Mouse (Mus musculus) CH12.LX (cell line): ENCODE measurements around the gene Mical3. TPM values are rescaled to one million over a fixed set of nuclear protein-coding genes. Genes with fewer than 3 reads are reported as not detected.

Source experiments
- DNase-seq: peaks from one replicate; pipeline ENCODE4 v3.0.0-alpha.2; 2013; ENCODE audit errors: extremely low read depth
- H3K27ac ChIP-seq: 2 replicates; pipeline ENCODE4 v1.5.1; 2012; ENCODE audit warnings: low read depth, mild to moderate bottlenecking, control low read depth, moderate library complexity; ENCODE audit not compliant: insufficient read depth
- H3K27me3 ChIP-seq: replicated peaks from 2 replicates; pipeline ENCODE3; 2012; ENCODE audit warnings: inconsistent platforms
- H3K36me3 ChIP-seq, 2 experiments: replicated peaks in 1 of 2; 2 replicates each; pipeline versions ENCODE3 to v1.6.1; 2012; ENCODE audit warnings: inconsistent platforms in 1 of 2, low read length in 1 of 2, mild to moderate bottlenecking in 1 of 2, mixed read lengths in 1 of 2, moderate library complexity in 1 of 2; ENCODE audit not compliant: control insufficient read depth in 1 of 2, insufficient read depth in 1 of 2
- H3K4me1 ChIP-seq, 2 experiments: 2 replicates each; pipeline ENCODE4 v1.6.1; 2012; ENCODE audit warnings: inconsistent platforms in 1 of 2, moderate library complexity in 1 of 2; ENCODE audit not compliant: insufficient read depth in 2 of 2, control insufficient read depth in 1 of 2
- H3K4me2 ChIP-seq: 2 replicates; pipeline ENCODE4 v1.6.1; 2012; ENCODE audit warnings: low read depth, mild to moderate bottlenecking, control low read depth; ENCODE audit not compliant: poor library complexity, insufficient read depth, severe bottlenecking
- H3K4me3 ChIP-seq, 3 experiments: fragments of 150-350 bp in 1 of 3; sonication (generic) in 1 of 3; replicated peaks in 1 of 3; 2 replicates each; pipeline versions ENCODE3 to v1.5.1; 2011 to 2012; ENCODE audit warnings: low read depth in 2 of 3, low read length in 2 of 3, mild to moderate bottlenecking in 2 of 3, moderate library complexity in 2 of 3, control low read depth in 1 of 3, improper control_type of control experiment in 1 of 3, inconsistent platforms in 1 of 3, mixed read lengths in 1 of 3; ENCODE audit not compliant: poor library complexity in 1 of 3
- H3K79me2 ChIP-seq: replicated peaks from 2 replicates; pipeline ENCODE4 v1.6.1; 2012; ENCODE audit warnings: mild to moderate bottlenecking, moderate library complexity; ENCODE audit not compliant: control insufficient read depth, poor library complexity, insufficient read depth, severe bottlenecking; ENCODE audit errors: extremely low read depth
- H3K9ac ChIP-seq: 2 replicates; pipeline ENCODE4 v1.6.1; 2012; ENCODE audit warnings: low read depth, mild to moderate bottlenecking, control low read depth, moderate library complexity; ENCODE audit not compliant: insufficient read depth
- H3K9me3 ChIP-seq: replicated peaks from 2 replicates; pipeline ENCODE3; 2012; ENCODE audit warnings: low read length, inconsistent platforms, mixed read lengths
- CTCF ChIP-seq, 2 experiments: IDR thresholded peaks in 1 of 2; conservative IDR thresholded peaks in 1 of 2; 2 replicates each; pipeline ENCODE4 v1.5.1; 2011 to 2012; ENCODE audit warnings: low read depth in 2 of 2, low read length in 2 of 2, improper control_type of control experiment in 1 of 2, inconsistent platforms in 1 of 2, mild to moderate bottlenecking in 1 of 2, moderate library complexity in 1 of 2
- ETS1 ChIP-seq: conservative IDR thresholded peaks from 2 replicates; pipeline ENCODE4 v1.6.1; 2012; ENCODE audit warnings: low read depth, mild to moderate bottlenecking, inconsistent platforms, low read length, improper control_type of control experiment, moderate library complexity
- GABPA ChIP-seq: IDR thresholded peaks from 2 replicates; pipeline ENCODE4 v1.6.1; 2012; ENCODE audit warnings: low read depth, low read length, improper control_type of control experiment, inconsistent platforms; ENCODE audit not compliant: insufficient replicate concordance
- IRF4 ChIP-seq: IDR thresholded peaks from 2 replicates; pipeline ENCODE4 v1.6.1; 2014; ENCODE audit warnings: low read depth, mild to moderate bottlenecking, inconsistent platforms, low read length, improper control_type of control experiment
- JUND ChIP-seq: conservative IDR thresholded peaks from 2 replicates; pipeline ENCODE4 v1.6.1; 2011; ENCODE audit warnings: low read depth, low read length, improper control_type of control experiment
- KAT2A ChIP-seq: IDR thresholded peaks from 2 replicates; pipeline ENCODE4 v1.6.1; 2012; ENCODE audit warnings: low read length, improper control_type of control experiment, inconsistent platforms; ENCODE audit not compliant: insufficient replicate concordance
- MAFK ChIP-seq: IDR thresholded peaks from 2 replicates; pipeline ENCODE4 v1.6.1; 2011; ENCODE audit warnings: low read length, improper control_type of control experiment; ENCODE audit not compliant: insufficient replicate concordance
- MEF2A ChIP-seq: IDR thresholded peaks from 2 replicates; pipeline ENCODE4 v1.6.1; 2014; ENCODE audit warnings: low read depth, mild to moderate bottlenecking, inconsistent platforms, low read length, improper control_type of control experiment, borderline replicate concordance
- NRF1 ChIP-seq: IDR thresholded peaks from 2 replicates; pipeline ENCODE4 v1.6.1; 2014; ENCODE audit warnings: low read depth, mild to moderate bottlenecking, inconsistent platforms, low read length, improper control_type of control experiment, moderate library complexity
- PAX5 ChIP-seq: IDR thresholded peaks from 2 replicates; pipeline ENCODE4 v1.6.1; 2012; ENCODE audit warnings: low read length, inconsistent platforms, mixed read lengths
- POLR2A ChIP-seq: IDR thresholded peaks from 2 replicates; pipeline ENCODE4 v1.6.1; 2011; ENCODE audit warnings: low read depth, mild to moderate bottlenecking, improper control_type of control experiment, low read length
- RCOR1 ChIP-seq: conservative IDR thresholded peaks from 2 replicates; pipeline ENCODE4 v1.6.1; 2012; ENCODE audit warnings: low read depth, mild to moderate bottlenecking, inconsistent platforms, low read length, improper control_type of control experiment
- TCF12 ChIP-seq: IDR thresholded peaks from 2 replicates; pipeline ENCODE4 v1.6.1; 2014; ENCODE audit warnings: low read depth, mild to moderate bottlenecking, inconsistent platforms, low read length, improper control_type of control experiment
- USF2 ChIP-seq: conservative IDR thresholded peaks from 2 replicates; pipeline ENCODE4 v1.6.1; 2011; ENCODE audit warnings: low read depth, low read length, improper control_type of control experiment
- ZNF384 ChIP-seq: IDR thresholded peaks from 2 replicates; pipeline ENCODE4 v1.6.1; 2012; ENCODE audit warnings: low read depth, low read length, improper control_type of control experiment, inconsistent platforms
- dilution Hi-C: fragments of 300-500 bp; cut with MboI; formaldehyde crosslinking; loops from 2 replicates; pipeline ENCODE4 v1.14.3; 2020; ENCODE audit warnings: low sequenced_read_pairs; ENCODE audit not compliant: extremely low pct_unique_long_range_greater_than_20kb, extremely low pct_ligation_motif_present
- in situ Hi-C: fragments of 300-500 bp; cut with MboI; formaldehyde crosslinking; loops from 3 replicates; pipeline ENCODE4 v1.14.3; 2019; ENCODE audit warnings: low sequenced_read_pairs, low pct_ligation_motif_present, low pct_unique_long_range_greater_than_20kb, mixed read lengths
- polyA plus RNA-seq: library from polyadenylated mRNA; unstranded; fragments of >175 nt; gene quantifications from 2 replicates; pipeline ENCODE4 v1.2.1, GENCODE M21; 2012; ENCODE audit warnings: low read depth; ENCODE audit not compliant: insufficient read length
- total RNA-seq, 2 experiments: library from RNA; depleted of rRNA; stranded (reverse); fragments of 300-350 nt in 1 of 2; fragments of >200 nt in 1 of 2; gene quantifications; 2 replicates each; pipeline ENCODE4 v1.2.3; 2012 to 2014

Gene Mical3
- total and polyA plus RNA-seq, 3 experiments = 10.2 to 56.3 (median 26.8) TPM

GRCm38 (mm10) chr6:121145010-121145604, 14.3 kb upstream of the Mical3 start:
- dilution Hi-C loops (no loop called here), in situ Hi-C loops (no loop called here)
- peaks cover 2% of the 10 kb centered on the region for H3K9me3 ChIP-seq
- H3K36me3 ChIP-seq = no peaks in the 10 kb centered on the region
- peaks cover 0 to 8% of the 10 kb centered on the region in 2 experiments; a peak in 2 of 4 replicates for H3K4me1 ChIP-seq
- H3K27ac ChIP-seq = no peak overlapping the region
- no peak overlapping the region for H3K4me3 ChIP-seq
- no peaks in the 10 kb centered on the region for H3K79me2 ChIP-seq
- H3K27me3 ChIP-seq = no peaks in the 10 kb centered on the region
- H3K9ac ChIP-seq = no peak overlapping the region
- no peak for TF ChIP-seq POLR2A
- no peak for TF ChIP-seq GABPA
- no peak for TF ChIP-seq USF2
- no peak for TF ChIP-seq RCOR1
- TF ChIP-seq MAFK = no peak
- no peak for TF ChIP-seq MEF2A
- no peak for TF ChIP-seq KAT2A
- no peak for TF ChIP-seq JUND
- no peak for TF ChIP-seq ETS1
- no peak for TF ChIP-seq PAX5
- TF ChIP-seq IRF4 = no peak
- TF ChIP-seq NRF1 = no peak
- no peak for TF ChIP-seq ZNF384
- no peak for TF ChIP-seq CTCF (conservative IDR thresholded peaks at IDR 0.05 in 1 of 2, IDR thresholded peaks at IDR 0.05 in 1 of 2; ENCODE audit: low read depth in 2 of 2, low read length in 2 of 2)
- no peak for TF ChIP-seq TCF12
- TF ChIP-seq, all 38 proteins: peak for 0
- H3K4me2 ChIP-seq = no peak overlapping the region
- DNase-seq = no peak

DNA sequence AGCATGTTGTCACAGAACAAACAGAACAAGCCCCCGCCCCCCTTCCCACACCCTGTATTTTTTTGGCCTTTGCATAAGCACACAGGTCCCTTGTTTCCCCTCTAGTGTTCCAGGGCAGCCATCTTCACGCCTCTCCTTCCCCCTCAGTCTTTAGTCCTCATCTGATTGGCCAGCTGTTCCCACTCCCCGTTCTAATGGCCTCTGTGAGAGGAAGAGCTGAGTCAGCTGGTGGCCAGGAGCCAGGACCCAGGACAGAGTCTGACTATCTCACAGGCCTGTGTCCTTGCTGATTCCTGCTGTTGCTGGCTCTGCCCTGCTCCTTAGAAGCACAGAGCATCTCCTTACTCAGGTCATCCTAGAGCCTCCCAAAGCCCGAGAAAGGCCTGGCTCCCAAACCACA, 13.3 kb upstream of the Mical3 start:
- peaks cover 0 to 6% of the 10 kb centered on the region in 2 experiments; a peak in 2 of 4 replicates for H3K4me1 ChIP-seq
- H3K9me3 ChIP-seq = no peaks in the 10 kb centered on the region
- no peak overlapping the region for H3K4me2 ChIP-seq
- no peak for DNase-seq
- no peak overlapping the region for H3K27ac ChIP-seq
- in situ Hi-C loops = no loop called here
- H3K79me2 ChIP-seq = no peaks in the 10 kb centered on the region
- H3K4me3 ChIP-seq = no peak overlapping the region
- dilution Hi-C loops = no loop called here
- no peaks in the 10 kb centered on the region for H3K27me3 ChIP-seq
- no peak overlapping the region for H3K9ac ChIP-seq
- H3K36me3 ChIP-seq = no peaks in the 10 kb centered on the region
- TF ChIP-seq IRF4 = no peak
- peak; percentile 34; the same call in 1 of the 2 replicates for TF ChIP-seq MAFK
- TF ChIP-seq, all 38 proteins: peak for 1
